Mouse (Mus musculus) left cerebral cortex, adult 9 months (tissue): ENCODE data around the gene Negr1.

Source experiments
- DNase-seq, 2 experiments: peaks; one replicate each; pipeline ENCODE4 v3.0.0; 2022; ENCODE audit warnings: low spot score in 2 of 2

The Negr1 gene

GRCm38 (mm10) chr3:157209386-157209785, 647.8 kb downstream of the Negr1 start:
- no peak for DNase-seq

GRCm38 (mm10) chr3:157215937-157216719, 654.5 kb downstream of the Negr1 start:
- DNase-seq: no peak

- no peak for DNase-seq
Measured at GRCm38 (mm10) chr3:157217794-157218193, 656.2 kb downstream of the Negr1 start.

- no peak for DNase-seq
Measured at GRCm38 (mm10) chr3:157224920-157225319, 663.3 kb downstream of the Negr1 start.

- peak in 1 of 2 experiments; percentile 71 for DNase-seq
Measured at GRCm38 (mm10) chr3:157232723-157233122, 671.1 kb downstream of the Negr1 start.

GRCm38 (mm10) chr3:157240240-157240639, 678.6 kb downstream of the Negr1 start:
- no peak for DNase-seq

- DNase-seq: no peak
Measured at GRCm38 (mm10) chr3:157255446-157255845, 693.9 kb downstream of the Negr1 start.

- DNase-seq: peak in 1 of 2 experiments; percentile 30
Measured at GRCm38 (mm10) chr3:157255863-157256262, 694.3 kb downstream of the Negr1 start.

GRCm38 (mm10) chr3:157268742-157269141, 707.1 kb downstream of the Negr1 start:
- DNase-seq: no peak

GRCm38 (mm10) chr3:157272379-157272778, 710.8 kb downstream of the Negr1 start:
- no peak for DNase-seq

- no peak for DNase-seq
Measured at GRCm38 (mm10) chr3:157274143-157274542, 712.5 kb downstream of the Negr1 start.

GRCm38 (mm10) chr3:157279717-157280116, 718.1 kb downstream of the Negr1 start:
- DNase-seq: no peak

GRCm38 (mm10) chr3:157281259-157281658, 719.7 kb downstream of the Negr1 start:
- DNase-seq: no peak

- no peak for DNase-seq
Measured at GRCm38 (mm10) chr3:157291286-157291685, 729.7 kb downstream of the Negr1 start.

- DNase-seq: no peak
Measured at GRCm38 (mm10) chr3:157297216-157297615, 735.6 kb downstream of the Negr1 start.

- DNase-seq: no peak
Measured at GRCm38 (mm10) chr3:157303430-157304116, 742.0 kb downstream of the Negr1 start.

GRCm38 (mm10) chr3:157321081-157321573, 759.5 kb downstream of the Negr1 start:
- DNase-seq: no peak

GRCm38 (mm10) chr3:157321834-157322233, 760.2 kb downstream of the Negr1 start:
- DNase-seq: no peak

- no peak for DNase-seq
Measured at GRCm38 (mm10) chr3:157334169-157334568, 772.6 kb downstream of the Negr1 start.

- DNase-seq: no peak
Measured at GRCm38 (mm10) chr3:157349480-157349879, 787.9 kb downstream of the Negr1 start.

- no peak for DNase-seq
Measured at GRCm38 (mm10) chr3:157358905-157359304, 797.3 kb downstream of the Negr1 start.

GRCm38 (mm10) chr3:157359840-157360239, 798.2 kb downstream of the Negr1 start:
- DNase-seq: no peak
